Mouse (Mus musculus) small intestine, adult 2 months (tissue): ENCODE data around the gene Daxx. TPM values are rescaled to one million over a fixed set of nuclear protein-coding genes. Genes with fewer than 3 reads are reported as not detected.
"Not testable (repeated sequence)": the region's sequence is repeated elsewhere in the genome, so short reads cannot be mapped to it uniquely, and the experiment has no call there.

Experiments
- H3K27ac ChIP-seq: fragments of 200-500 bp; 2 replicates; pipeline ENCODE4 v1.5.1; 2012; ENCODE audit warnings: low read depth, low read length, control low read depth, inconsistent platforms; ENCODE audit not compliant: insufficient read depth
- H3K27me3 ChIP-seq: fragments of 200-500 bp; 2 replicates; pipeline ENCODE4 v1.6.1; 2012; ENCODE audit warnings: mild to moderate bottlenecking, moderate library complexity, low read length, inconsistent platforms; ENCODE audit not compliant: control insufficient read depth, insufficient read depth
- H3K36me3 ChIP-seq: fragments of 200-500 bp; 2 replicates; pipeline ENCODE4 v1.6.1; 2012; ENCODE audit warnings: mild to moderate bottlenecking, low read length, control low read depth, inconsistent platforms; ENCODE audit not compliant: control insufficient read depth, insufficient read depth
- H3K4me1 ChIP-seq: fragments of 200-500 bp; 2 replicates; pipeline ENCODE4 v1.6.1; 2012; ENCODE audit warnings: low read length, inconsistent platforms, mixed read lengths; ENCODE audit not compliant: control insufficient read depth, insufficient read depth, insufficient read length
- H3K4me3 ChIP-seq: fragments of 200-500 bp; 2 replicates; pipeline ENCODE4 v1.5.1; 2012; ENCODE audit warnings: low read depth, mild to moderate bottlenecking, control low read depth, inconsistent platforms, low read length, moderate library complexity
- CTCF ChIP-seq: fragments of 200-500 bp; IDR thresholded peaks from 2 replicates; pipeline ENCODE4 v1.5.1; 2012; ENCODE audit warnings: low read depth, mild to moderate bottlenecking, control low read depth, inconsistent platforms, low read length, moderate library complexity, mixed read lengths; ENCODE audit not compliant: insufficient replicate concordance, insufficient read length; ENCODE audit errors: extremely low read depth
- POLR2A ChIP-seq: fragments of 200-500 bp; IDR thresholded peaks from 2 replicates; pipeline ENCODE4 v1.6.1; 2012; ENCODE audit warnings: low read depth, mild to moderate bottlenecking, control low read depth, inconsistent platforms, low read length, moderate library complexity
- WGBS: fragments of 180-500 bp; shearing (Covaris S2); methylation state at CpG from one replicate; pipeline ENCODE4 v1.1.7; 2018; 5-methylcytosine and 5-hydroxymethylcytosine counted together
- polyA plus RNA-seq: library from polyadenylated mRNA; depleted of rRNA; stranded (reverse); fragments of >200 nt; gene quantifications from 2 replicates; pipeline ENCODE4 v1.2.3, GENCODE M21; 2012; rRNA removed

The Daxx gene
- polyA plus RNA-seq: 20.7 and 48.6 TPM in 2 replicates

- Histone ChIP-seq H3K27me3 (no peaks in the 10 kb centered on the region), H3K4me3 (peak within 1 kb of the TSS; percentile 85), H3K36me3 (peaks cover 29% of the 10 kb centered on the region), H3K4me1 (peaks cover 8% of the 10 kb centered on the region), H3K27ac (peak within 1 kb of the TSS; percentile 97)
- peak; percentile 41; the same call in 1 of the 2 replicates for TF ChIP-seq POLR2A
- TF ChIP-seq CTCF: no peak
- WGBS: 1% methylated on average over 68 of the region's 68 CpGs
Observed at GRCm38 (mm10) chr17:33909077-33909868, at the start of gene Daxx. Gene Daxx (plus strand): TSS chr17:33909414.

GRCm38 (mm10) chr17:33865330-33866030, 43.7 kb upstream of the Daxx start:
- TF ChIP-seq POLR2A (no peak), CTCF (peak; percentile 59; the same call in 1 of the 2 replicates)
- Histone ChIP-seq H3K27ac (no peak overlapping the region), H3K27me3 (no peaks in the 10 kb centered on the region), H3K36me3 (no peaks in the 10 kb centered on the region), H3K4me1 (no peaks in the 10 kb centered on the region), H3K4me3 (no peak overlapping the region)
- 31% methylated on average over 9 of the region's 9 CpGs for WGBS

- not testable (repeated sequence) for H3K36me3 ChIP-seq, H3K27ac ChIP-seq, H3K4me1 ChIP-seq, H3K27me3 ChIP-seq, H3K4me3 ChIP-seq
- WGBS: 89% methylated on average over 6 of the region's 12 CpGs
Observed at GRCm38 (mm10) chr17:33873537-33873936, 35.7 kb upstream of the Daxx start, which contains the start of gene Gm7029. Gene Gm7029 (plus strand): TSS chr17:33873837.

- H3K27ac ChIP-seq: no peak overlapping the region
- H3K4me1 ChIP-seq: no peaks in the 10 kb centered on the region
- no peaks in the 10 kb centered on the region for H3K27me3 ChIP-seq
- TF ChIP-seq CTCF (no peak), POLR2A (no peak)
- 91% methylated on average over 11 of the region's 11 CpGs for WGBS
- no peak overlapping the region for H3K4me3 ChIP-seq
- peaks cover 2% of the 10 kb centered on the region; the same call in 1 of the 2 replicates for H3K36me3 ChIP-seq
Observed at GRCm38 (mm10) chr17:33874411-33874810, 34.8 kb upstream of the Daxx start.

GRCm38 (mm10) chr17:33875797-33876196, 33.4 kb upstream of the Daxx start:
- H3K27me3 ChIP-seq, H3K36me3 ChIP-seq, H3K4me3 ChIP-seq, H3K27ac ChIP-seq, H3K4me1 ChIP-seq: not testable (repeated sequence)
- WGBS: 79% methylated on average over 5 of the region's 5 CpGs

GRCm38 (mm10) chr17:33884320-33884719, 24.9 kb upstream of the Daxx start:
- not testable (repeated sequence) for H3K27ac ChIP-seq, H3K4me3 ChIP-seq, H3K27me3 ChIP-seq, H3K36me3 ChIP-seq, H3K4me1 ChIP-seq
- WGBS: 94% methylated on average over 10 of the region's 11 CpGs

- not testable (repeated sequence) for H3K36me3 ChIP-seq, H3K27ac ChIP-seq, H3K4me3 ChIP-seq, H3K27me3 ChIP-seq, H3K4me1 ChIP-seq
- 15% methylated on average over 2 of the region's 2 CpGs for WGBS
Observed at GRCm38 (mm10) chr17:33887802-33888201, 21.4 kb upstream of the Daxx start.

- H3K36me3 ChIP-seq, H3K27me3 ChIP-seq, H3K27ac ChIP-seq, H3K4me1 ChIP-seq, H3K4me3 ChIP-seq: not testable (repeated sequence)
Observed at GRCm38 (mm10) chr17:33888230-33888629, 21.0 kb upstream of the Daxx start.

- H3K4me3 ChIP-seq: peak overlapping the region; percentile 67
- not testable (repeated sequence) for H3K27ac ChIP-seq, H3K27me3 ChIP-seq, H3K4me1 ChIP-seq, H3K36me3 ChIP-seq
- under 1% methylated on average over 44 of the region's 44 CpGs for WGBS
Observed at GRCm38 (mm10) chr17:33889941-33890532, 19.2 kb upstream of the Daxx start.
